Mouse (Mus musculus) subcutaneous adipose tissue, adult 2 months (tissue): Measurements from ENCODE around the gene Gm3776. TPM values are rescaled to one million over a fixed set of nuclear protein-coding genes. Genes with fewer than 3 reads are reported as not detected.

ENCODE experiments used
- polyA plus RNA-seq: library from polyadenylated mRNA; depleted of rRNA; stranded (reverse); fragments of >200 nt; gene quantifications from 2 replicates; pipeline ENCODE4 v1.2.3, GENCODE M21; 2012; ENCODE audit warnings: low replicate concordance; rRNA removed

The Gm3776 gene
- not detected in 2 replicates for polyA plus RNA-seq

GRCm38 (mm10) chr9:78256914-78257313, at the start of gene Gm3776:
Gm3776 (plus strand) TSS chr9:78257129.

GRCm38 (mm10) chr9:78230461-78230860, 26.5 kb upstream of the Gm3776 start, which contains the start of gene Gsta1:
Gsta1 (plus strand) TSS chr9:78230656.

GRCm38 (mm10) chr9:78289723-78290122, 32.8 kb downstream of the Gm3776 start, which contains the start of gene Gm10639:
Gm10639 (plus strand) TSS chr9:78289923.

GRCm38 (mm10) chr9:78314696-78315095, 57.8 kb downstream of the Gm3776 start, which contains the start of gene Omt2a:
Omt2a (minus strand) TSS chr9:78314796.

Other genes starting within 250 kb of the Gm3776 start
- gene Gcm1, start 205.2 kb upstream of the Gm3776 start, polyA plus RNA-seq, result not detected in 2 replicates
- 85.0 and 139 TPM in 2 replicates for gene Fbxo9, start 148.1 kb upstream of the Gm3776 start, polyA plus RNA-seq
- gene Ick, start 147.9 kb upstream of the Gm3776 start, polyA plus RNA-seq, result 22.2 and 23.1 TPM in 2 replicates
- gene Gsta4, start 74.4 kb upstream of the Gm3776 start, polyA plus RNA-seq, result 26.6 and 33.8 TPM in 2 replicates
- gene Gsta1, start 26.5 kb upstream of the Gm3776 start, polyA plus RNA-seq, result not detected in 2 replicates
- gene Gm10639, start 32.8 kb downstream of the Gm3776 start, polyA plus RNA-seq, result not detected in 2 replicates
- gene Omt2a, start 57.7 kb downstream of the Gm3776 start, polyA plus RNA-seq, result not detected in 2 replicates
- not detected in 2 replicates for gene Omt2b, start 70.5 kb downstream of the Gm3776 start, polyA plus RNA-seq
- gene Gsta2, start 98.7 kb downstream of the Gm3776 start, polyA plus RNA-seq, result 0.30 TPM in 1 of 2 replicates, not detected in the other
- not detected in 2 replicates for gene Dppa5a, start 111.0 kb downstream of the Gm3776 start, polyA plus RNA-seq
- gene Ooep, start 121.6 kb downstream of the Gm3776 start, polyA plus RNA-seq, result 0.17 TPM in 1 of 2 replicates, not detected in the other
- 0.06 TPM in 1 of 2 replicates, not detected in the other for gene Ddx43, start 138.6 kb downstream of the Gm3776 start, polyA plus RNA-seq
- 1.0 and 2.1 TPM in 2 replicates for gene Cgas, start 186.1 kb downstream of the Gm3776 start, polyA plus RNA-seq
- 17.0 and 17.4 TPM in 2 replicates for gene Mto1, start 191.1 kb downstream of the Gm3776 start, polyA plus RNA-seq
- gene Gm17324, start 191.7 kb downstream of the Gm3776 start, polyA plus RNA-seq, result 0.14 and 0.36 TPM in 2 replicates
- gene Eef1a1, start 232.0 kb downstream of the Gm3776 start, polyA plus RNA-seq, result 3,915 and 6,714 TPM in 2 replicates